Mouse (Mus musculus): Measurements from ENCODE around the gene Rpl23a.

Rpl23a gene

DNA sequence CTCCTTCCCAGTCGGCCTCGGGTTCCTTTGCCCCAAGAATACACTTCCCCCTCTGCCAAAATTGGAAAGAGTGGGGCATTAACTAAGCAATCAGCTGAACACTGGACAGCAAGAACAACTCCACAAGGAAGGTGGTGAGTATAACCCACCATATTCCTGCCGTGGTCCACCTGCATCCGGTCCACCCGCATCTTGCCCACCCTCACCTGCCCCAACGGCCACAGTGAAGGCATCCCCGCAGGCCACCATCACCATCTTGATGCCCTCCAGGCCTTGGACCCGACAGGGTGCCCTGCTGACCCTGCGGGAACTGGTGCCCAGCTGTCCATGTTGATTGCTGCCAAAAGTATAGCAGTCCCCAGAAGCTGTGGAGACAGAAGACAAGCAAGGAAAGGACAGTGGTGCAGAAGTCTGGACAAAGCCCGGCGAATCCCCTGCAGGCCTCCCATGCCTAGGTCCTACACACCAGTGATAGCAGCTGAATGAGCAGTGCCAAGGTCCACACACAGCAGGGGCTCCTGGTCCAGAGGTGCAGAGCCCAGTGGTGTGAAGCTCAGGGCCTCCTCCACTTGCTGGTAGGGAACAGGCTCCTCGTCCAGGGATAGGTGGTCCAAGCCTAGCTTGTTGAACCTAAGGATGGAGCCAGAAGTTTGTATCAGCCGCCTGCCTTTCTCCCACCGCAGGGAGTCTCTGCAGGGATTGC lies 16.0 kb downstream of the Rpl23a start:
- DNase-seq (ENCODE audit: low read depth, low spot score), result no peak

DNA sequence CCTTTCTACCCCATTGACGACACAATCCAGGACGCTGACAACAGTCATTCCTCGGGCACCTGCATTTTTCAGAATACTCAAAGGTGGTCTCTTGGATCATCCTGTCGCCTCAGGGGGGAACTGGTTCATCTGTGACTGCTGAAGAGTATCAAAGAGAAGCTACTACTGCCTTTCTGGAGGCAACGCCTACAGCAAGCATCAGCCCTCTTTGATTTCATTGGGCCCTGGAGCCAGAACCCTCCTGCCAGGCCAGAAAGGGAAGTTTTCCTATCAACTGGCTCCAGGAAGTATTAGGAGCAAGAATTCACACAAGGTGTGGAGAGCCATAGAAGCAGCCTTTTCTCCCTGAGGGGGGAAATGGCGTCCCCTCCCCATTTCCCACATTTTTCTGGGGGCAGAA lies 16.7 kb downstream of the Rpl23a start:
- no peak for DNase-seq (ENCODE audit: low read depth, low spot score)

DNA sequence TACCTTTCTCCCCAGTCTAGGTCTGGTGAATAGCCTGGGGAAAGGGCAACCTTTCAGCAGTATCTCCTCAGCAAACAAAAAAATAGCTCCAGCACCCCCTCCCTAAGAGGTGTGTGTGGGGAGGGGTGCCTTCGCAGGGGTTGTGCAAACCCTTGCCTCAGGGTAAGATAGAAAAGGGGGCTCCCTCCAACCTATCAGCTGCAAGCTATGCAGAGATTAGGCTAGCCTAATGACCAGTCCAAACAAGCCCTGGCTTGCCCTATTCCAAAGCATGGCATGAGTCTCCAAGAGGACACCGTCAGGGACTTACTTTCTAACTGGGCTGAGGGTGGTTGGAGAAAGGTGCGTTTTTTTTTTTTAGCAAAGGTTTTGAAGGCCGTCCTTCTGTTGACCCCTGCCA lies 17.2 kb downstream of the Rpl23a start:
- no peak for DNase-seq (ENCODE audit: low read depth, low spot score)

DNA sequence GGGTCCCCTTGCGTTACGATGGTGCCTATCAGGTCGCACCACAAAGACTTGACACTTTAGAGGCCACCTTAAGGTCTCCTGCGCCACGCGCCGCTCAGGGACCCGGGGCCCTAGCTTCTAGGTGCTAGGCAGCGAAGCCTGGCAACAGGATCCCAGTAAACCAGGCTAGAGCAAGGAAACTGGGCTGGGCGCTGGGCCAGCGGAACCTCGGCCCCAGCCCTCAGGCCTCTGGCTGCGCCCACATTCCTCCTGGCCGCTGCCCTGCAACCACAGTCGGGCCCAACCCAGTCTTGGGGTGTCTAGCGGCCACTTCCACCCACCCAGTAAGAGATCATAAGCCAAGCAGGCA lies 17.6 kb downstream of the Rpl23a start:
- DNase-seq (ENCODE audit: low read depth, low spot score), result no peak

GRCm38 (mm10) chr11:78164924-78165760 lies 18.2 kb downstream of the Rpl23a start, which contains the start of gene Traf4:
Gene Traf4, minus strand, starts transcription at chr11:78165589.
- peak; percentile 63 for DNase-seq (ENCODE audit: low read depth, low spot score)

- DNase-seq (ENCODE audit: low read depth, low spot score), result no peak
These were observed 18.8 kb downstream of the Rpl23a start for GRCm38 (mm10) chr11:78164604-78164923.

DNA sequence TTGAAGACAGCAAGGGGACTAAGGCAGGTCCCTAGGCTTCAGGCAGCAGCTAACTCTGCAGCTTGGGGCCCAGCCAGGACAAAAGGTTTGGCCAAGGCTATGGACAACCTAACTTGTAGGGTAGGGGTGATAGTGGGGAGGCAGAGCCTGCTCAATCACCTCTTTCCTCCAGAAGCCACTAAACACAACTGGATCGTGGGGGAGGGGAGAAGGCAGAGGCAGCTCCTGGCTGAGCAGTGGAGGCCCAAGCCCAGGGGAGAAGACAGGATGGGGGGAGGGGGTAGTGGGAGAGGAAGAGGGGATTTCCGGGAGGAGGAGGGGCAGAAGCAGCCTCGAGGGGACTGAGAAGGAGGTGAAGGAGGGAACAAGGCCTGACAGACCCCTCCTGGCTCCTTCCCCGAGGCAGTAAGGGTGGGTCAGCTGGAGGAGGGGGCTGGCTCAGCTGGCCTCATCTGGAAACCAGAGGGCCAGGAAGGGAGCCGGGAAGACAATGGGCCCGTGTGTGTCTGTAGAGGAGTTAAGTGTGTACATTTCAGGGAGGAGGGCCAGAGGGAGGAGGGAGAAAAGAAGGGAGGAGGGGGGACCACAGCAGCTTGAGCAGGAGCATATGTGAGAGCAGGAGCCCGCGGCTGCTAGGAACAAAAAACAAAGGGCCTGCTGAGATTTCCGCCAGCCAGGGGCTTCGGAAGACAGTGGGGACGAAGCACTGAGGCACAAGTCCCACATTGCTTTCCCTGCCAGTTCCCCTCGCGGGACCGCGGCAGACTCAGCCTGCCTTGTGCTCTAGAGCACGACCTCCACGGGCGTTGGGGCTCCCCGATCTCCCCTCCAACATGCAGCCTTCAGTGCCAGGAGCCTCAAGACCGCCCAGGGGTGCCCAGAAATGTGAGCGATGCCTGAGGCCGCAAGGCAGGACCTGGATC lies 19.4 kb downstream of the Rpl23a start:
- peak; percentile 46 for DNase-seq (ENCODE audit: low read depth, low spot score)

GRCm38 (mm10) chr11:78163045-78163444 lies 20.3 kb downstream of the Rpl23a start:
- no peak for DNase-seq (ENCODE audit: low read depth, low spot score)

- DNase-seq (ENCODE audit: low read depth, low spot score), result peak; percentile 69
These were observed 20.9 kb downstream of the Rpl23a start for GRCm38 (mm10) chr11:78162504-78162903.

DNA sequence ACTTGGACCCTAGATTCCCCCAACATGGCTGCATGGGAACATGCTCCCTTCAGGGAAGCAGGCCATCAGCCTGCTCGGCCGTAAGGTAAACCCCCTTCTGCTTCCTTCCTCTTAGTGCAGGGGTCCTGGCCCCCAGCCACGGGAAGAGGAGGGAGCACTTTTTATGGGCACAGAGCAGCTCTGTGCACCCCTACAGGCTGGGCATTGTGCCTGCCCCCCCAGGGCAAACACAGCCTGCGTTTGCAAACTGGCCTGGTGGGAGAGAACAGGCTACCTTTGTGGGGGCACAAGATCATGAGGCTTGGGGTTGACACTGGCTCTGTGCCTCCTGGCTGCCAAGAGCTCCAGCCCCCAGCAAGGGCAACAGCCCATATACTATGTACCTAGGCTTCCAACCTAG lies 21.4 kb downstream of the Rpl23a start:
- no peak for DNase-seq (ENCODE audit: low read depth, low spot score)

DNA sequence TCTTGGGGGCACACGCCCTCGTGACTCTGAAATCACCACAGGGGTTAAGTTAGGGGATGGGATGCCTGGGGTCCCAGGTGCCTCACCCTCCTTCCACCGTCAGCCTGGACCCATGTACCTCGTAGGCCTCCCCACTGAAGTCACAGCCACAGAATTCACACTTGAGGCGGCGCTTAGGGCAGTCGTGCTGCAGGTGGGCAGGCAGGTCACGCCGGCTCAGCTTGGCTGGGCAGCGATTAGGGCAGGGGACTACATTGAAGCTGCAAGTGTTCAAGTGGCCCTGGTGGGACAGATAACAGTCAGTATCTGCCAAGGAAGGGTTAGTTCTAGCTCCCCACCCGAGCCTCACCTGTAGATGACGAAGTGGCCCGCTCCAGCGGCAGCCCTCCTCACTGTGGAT lies 22.2 kb downstream of the Rpl23a start:
- no peak for DNase-seq (ENCODE audit: low read depth, low spot score)

- no peak for DNase-seq (ENCODE audit: low read depth, low spot score)
These were observed 22.7 kb downstream of the Rpl23a start for GRCm38 (mm10) chr11:78160675-78161074.

DNA sequence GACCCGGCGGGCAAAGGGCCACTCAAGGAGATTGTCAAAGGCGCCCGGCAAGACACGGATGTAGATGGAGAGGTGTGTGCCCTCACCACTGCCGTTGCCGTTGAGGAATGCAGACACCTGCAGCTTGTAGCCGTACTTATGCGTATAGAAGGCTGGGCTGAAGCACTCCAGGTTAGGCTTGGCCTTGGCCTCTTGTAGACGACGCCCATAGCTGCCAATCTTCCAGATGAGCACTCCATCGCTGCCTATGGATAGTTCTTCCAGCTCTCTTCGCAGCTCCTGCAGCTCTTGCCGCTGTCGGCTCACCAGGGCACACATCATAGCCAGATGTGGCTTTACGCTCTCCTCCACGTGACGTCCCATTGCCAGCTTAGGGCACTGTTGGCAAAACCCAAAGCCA lies 23.2 kb downstream of the Rpl23a start:
- no peak for DNase-seq (ENCODE audit: low read depth, low spot score)

GRCm38 (mm10) chr11:78159557-78159956 lies 23.8 kb downstream of the Rpl23a start:
- DNase-seq (ENCODE audit: low read depth, low spot score), result no peak

GRCm38 (mm10) chr11:78159096-78159495 lies 24.3 kb downstream of the Rpl23a start:
- DNase-seq (ENCODE audit: low read depth, low spot score), result peak; percentile 80

DNA sequence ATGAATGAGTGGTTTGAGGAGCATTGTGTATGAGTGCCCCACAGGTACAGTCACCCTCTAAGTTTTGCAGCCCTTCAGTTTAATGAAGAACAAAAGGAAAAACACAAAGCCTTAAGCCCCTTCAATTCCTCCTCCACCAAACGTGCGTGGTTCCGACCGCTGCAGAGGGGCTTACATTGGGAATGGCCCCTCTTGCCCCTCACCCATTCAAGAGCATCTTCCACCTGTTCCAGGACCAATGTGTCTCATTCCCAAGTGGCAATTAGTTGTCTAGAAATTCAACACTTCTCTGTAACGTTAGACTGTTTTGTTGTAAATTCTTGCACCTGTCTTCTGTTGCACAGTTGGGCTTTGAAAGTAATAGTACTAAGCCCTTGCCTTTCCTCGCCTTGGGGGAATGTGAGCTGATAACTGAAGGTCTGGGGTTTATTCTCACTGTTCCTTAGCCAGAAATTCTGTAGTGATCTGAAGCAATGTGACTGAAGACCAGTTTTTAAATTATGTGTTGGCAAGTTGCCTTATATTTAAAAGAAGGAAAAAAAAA lies 27.2 kb downstream of the Rpl23a start:
- DNase-seq (ENCODE audit: low read depth, low spot score), result no peak

DNA sequence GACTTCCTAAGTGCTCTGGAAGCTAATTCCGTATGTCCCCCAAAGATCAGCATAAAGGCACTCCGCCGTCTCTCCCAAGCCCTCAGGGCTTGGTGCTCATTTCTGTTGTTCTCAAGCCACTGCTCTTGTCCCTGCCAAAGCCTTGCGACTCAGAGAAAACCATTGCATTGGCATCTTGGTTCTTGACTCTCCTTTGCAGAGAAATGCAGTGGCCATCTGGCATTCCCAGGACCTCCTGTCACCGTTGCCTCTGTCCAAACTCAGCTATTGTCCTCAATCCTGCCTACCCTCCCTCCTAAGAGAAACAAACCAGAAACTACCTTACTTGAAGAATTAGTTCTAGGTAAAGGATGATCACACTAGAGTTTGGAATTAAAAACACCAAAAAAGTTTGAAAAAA lies 27.7 kb downstream of the Rpl23a start:
- DNase-seq (ENCODE audit: low read depth, low spot score), result no peak

- no peak for DNase-seq (ENCODE audit: low read depth, low spot score)
These were observed 29.6 kb downstream of the Rpl23a start for GRCm38 (mm10) chr11:78153778-78154177.

DNA sequence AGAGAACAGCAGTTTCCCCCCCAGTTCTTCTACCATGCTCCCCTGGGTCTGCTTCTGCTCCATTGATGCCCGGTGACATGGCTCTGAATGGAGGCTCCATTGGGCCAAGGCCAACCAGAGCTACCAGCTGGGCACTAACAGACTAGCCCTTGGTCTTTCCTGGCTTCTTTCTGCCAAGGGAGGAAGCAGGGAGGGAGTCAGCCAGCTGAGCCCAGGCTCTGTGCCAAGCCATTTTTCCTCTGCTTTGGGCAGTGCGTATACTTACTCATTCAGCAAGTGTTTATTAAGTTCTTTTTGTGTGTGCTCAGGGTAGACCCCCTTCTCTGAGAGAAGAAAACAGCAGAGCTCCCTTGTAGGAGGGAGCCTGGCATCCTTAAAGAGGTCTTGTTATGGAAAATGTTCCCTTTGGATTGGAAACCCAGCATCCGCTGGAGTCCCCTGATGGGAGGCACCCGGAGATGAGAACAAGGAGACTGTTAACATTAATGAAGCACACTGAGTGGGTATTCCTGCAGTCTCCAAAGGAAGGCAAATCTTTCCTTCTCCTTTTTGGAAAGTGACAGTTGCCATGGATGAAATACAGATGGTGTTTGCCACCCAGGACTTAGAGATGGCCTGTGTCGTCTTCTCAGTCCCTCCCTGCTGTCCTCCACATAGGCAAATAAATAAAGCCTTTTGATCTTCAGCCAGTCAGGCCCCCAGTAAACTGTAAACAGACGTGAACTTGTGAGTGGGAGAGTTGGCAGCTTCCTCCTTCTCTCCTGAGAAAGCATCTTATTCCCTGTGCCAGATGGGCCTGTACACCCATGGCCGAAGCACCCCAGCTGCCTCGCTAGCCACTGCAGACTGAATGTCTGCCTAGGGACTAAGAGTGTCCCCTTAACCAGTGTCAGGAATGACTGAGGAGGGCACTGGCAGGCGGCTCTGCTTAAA lies 30.8 kb downstream of the Rpl23a start:
- DNase-seq (ENCODE audit: low read depth, low spot score), result no peak

DNA sequence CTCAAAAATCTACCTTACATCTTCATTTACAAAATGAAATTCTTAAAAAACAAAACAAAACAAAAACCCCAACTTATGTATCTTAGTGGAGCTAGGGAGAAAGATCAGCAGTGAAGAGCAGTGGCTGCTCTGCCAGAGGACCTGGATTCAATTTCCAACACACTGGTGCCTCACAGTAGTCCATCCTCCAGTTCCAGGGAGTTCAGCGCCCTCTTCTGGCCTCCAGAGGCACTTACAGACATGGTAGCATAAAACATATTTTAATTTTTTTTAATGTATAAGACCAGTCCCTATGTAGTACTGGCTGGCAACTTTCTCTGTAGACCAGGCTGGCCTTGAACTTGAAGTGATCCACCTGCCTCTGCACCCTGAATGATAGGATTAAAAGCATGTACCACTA lies 32.2 kb downstream of the Rpl23a start:
- DNase-seq (ENCODE audit: low read depth, low spot score), result no peak

Data from skeletal muscle tissue, adult 2 months (tissue).